Mouse (Mus musculus) heart, adult 2 months (tissue): ENCODE measurements around the gene Serpinf1.

Source experiments
- CTCF ChIP-seq: fragments of 200-600 bp; IDR thresholded peaks from 2 replicates; pipeline ENCODE4 v1.8.1; 2022; ENCODE audit warnings: antibody characterized with exemption, mild to moderate bottlenecking, moderate library complexity
- EP300 ChIP-seq: fragments of 200-500 bp; IDR thresholded peaks from 2 replicates; pipeline ENCODE4 v1.6.1; 2011; ENCODE audit warnings: low read depth, low read length, control low read depth; ENCODE audit not compliant: insufficient read depth
- POLR2A ChIP-seq: fragments of 200-500 bp; IDR thresholded peaks from 2 replicates; pipeline ENCODE4 v1.6.1; 2011; ENCODE audit warnings: mild to moderate bottlenecking, low read depth, low read length, control low read depth; ENCODE audit not compliant: insufficient read depth

GRCm38 (mm10) chr11:75450304-75450908, 27.9 kb upstream of the Serpinf1 start:
- TF ChIP-seq CTCF (no peak), POLR2A (no peak), EP300 (no peak)
